Mouse (Mus musculus) lung, postnatal 0 days (tissue): ENCODE data around the gene Pan3.
A peak's percentile ranks its signal among the peaks of the same experiment; 100 is the strongest.

Experiments used
- CTCF ChIP-seq: IDR thresholded peaks from 2 replicates; pipeline ENCODE4 v1.5.1; 2016; ENCODE audit warnings: antibody characterized with exemption, mild to moderate bottlenecking
- EP300 ChIP-seq: IDR thresholded peaks from 2 replicates; pipeline ENCODE4 v1.6.1; 2016; ENCODE audit warnings: antibody characterized with exemption, mild to moderate bottlenecking, control low read depth

GRCm38 (mm10) chr5:147402505-147402904 is 27.5 kb upstream of the Pan3 start:
- TF ChIP-seq CTCF (peak; percentile 76), EP300 (no peak)
